Mouse (Mus musculus): ENCODE results near the gene Cyp2d11.
"Not testable (repeated sequence)": the region's sequence is repeated elsewhere in the genome, so short reads cannot be mapped to it uniquely, and the experiment has no call there.

Cyp2d11 gene

DNA sequence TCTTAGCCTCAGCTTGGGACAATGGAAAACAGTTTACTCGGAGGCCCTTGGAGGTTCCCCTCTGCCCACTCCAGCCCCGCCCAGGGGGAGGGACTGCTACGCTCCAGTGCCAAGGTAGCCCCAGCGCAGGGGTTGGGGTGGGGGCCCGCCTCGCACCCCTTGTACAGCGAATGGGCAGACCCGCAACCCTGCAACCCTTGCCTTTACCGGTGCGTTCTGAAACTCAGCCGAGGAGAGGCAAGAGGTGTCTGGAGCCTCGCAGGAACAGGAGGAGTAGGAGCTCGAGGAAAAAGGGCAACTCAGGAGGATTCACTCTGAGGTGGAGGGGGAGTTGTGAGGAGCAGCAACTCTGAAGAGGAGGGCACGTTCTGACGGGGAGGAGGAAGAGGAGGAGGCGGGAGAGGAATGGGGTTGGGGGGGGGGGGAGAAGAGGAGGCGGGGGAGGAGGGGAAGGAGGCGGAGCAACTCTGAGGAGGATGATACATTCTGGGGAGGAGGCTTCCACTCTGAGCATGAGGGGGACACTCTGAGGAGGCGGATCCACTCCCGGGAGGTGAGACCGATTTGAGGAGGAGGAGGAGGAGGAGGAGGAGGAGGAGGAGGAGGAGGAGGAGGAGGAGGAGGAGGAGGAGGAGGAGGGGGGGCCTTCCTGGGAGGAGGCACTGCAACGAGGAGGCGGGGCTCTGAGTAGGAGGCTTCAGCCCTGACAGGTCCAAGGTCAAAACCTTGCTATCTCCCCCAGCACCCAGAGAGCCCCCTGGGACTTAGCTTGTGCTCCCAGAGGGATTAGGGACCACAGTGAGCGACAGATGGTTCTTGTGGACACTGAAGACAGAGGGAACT is 13.7 kb downstream of the Cyp2d11 start, which contains the start of gene Cyp2d22:
TSS of gene Cyp2d22 (minus strand) at position 390 of the 843 bp plus-strand sequence.
- DNase-seq = peak; percentile 36 to 39

DNA sequence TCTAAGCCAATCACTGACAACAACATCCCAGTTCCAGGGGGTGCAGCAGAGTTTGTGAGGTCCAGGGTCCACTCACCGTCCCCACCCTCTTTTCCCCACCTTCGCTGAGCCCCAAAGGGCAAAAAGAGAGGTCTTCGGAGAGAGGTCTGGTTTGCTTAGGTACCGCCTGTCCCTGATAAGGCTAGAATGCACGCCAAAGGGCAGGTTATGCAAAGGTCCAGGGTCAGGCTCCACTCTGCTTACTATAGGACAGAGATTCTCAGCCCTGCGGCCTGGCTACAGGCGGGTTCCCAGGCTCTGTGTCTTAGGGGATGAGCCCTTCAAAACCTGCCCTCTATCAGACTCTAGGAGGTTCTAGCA is 14.3 kb downstream of the Cyp2d11 start:
- no peak for DNase-seq

DNA sequence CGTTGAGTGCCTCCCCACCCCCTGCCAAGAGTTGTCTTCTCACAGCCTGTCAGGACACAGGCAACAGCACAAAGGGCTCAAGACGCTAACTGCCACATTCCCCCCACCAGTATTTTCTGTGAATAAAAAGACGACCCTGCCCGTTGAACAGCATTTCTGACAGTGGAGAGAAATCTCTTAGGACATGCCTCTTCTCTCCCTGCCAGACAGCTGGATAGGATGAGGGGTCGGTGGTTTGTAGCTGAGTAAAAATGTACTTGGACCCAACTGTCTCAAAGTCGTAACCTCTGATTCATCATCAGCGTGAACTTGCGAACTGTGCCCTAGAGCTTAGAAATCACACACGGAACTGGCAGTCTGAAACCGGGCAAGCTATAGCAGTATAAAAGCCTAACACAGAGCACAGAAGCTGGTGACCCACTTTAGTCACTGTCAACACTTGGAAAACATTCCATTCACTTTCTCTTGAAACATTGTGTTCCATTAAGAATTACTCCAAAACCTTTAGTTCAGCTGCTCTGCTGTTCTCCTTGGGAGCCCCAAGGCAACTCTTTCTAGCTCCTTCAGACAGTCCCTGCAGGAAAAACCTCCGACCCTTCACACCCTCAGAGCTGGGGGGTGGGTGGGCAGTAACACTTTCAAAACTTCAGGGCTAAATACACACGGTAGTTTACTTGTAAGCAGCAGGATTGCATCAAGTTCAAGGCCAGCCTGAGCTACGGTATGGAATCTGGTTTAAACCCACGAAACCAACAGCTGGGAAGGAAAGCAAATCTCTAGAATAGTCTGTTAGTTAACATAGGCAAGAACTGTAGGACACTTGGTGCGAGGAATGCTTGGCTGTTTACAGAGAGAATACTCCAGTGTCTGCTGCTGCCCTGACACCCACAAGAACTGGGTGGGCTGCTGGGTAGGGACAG is 15.3 kb downstream of the Cyp2d11 start:
- DNase-seq = no peak

DNA sequence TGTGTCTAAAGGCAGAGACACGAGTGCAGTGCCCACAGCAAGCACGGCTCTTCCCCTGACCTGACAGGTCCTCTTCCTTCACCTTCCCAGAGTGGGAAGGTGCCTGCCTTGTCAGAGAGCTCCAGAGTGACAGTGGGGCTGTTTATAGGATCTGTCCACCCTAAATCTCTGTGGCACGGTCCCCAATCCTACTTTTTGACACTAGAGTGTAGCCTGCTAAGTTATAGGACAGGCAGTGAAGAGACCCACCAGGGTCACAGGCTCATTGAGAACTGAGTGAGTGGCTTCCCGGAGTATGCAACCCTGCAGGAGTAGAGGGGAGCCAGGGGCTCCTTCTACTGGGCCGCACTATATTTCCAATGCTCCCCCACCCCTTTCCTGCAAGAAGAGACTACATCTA is 16.1 kb downstream of the Cyp2d11 start:
- DNase-seq = no peak

GRCm38 (mm10) chr15:82376393-82377138 is 17.3 kb downstream of the Cyp2d11 start:
- no peak for DNase-seq

GRCm38 (mm10) chr15:82375855-82376254 is 18.0 kb downstream of the Cyp2d11 start:
- DNase-seq = no peak

DNA sequence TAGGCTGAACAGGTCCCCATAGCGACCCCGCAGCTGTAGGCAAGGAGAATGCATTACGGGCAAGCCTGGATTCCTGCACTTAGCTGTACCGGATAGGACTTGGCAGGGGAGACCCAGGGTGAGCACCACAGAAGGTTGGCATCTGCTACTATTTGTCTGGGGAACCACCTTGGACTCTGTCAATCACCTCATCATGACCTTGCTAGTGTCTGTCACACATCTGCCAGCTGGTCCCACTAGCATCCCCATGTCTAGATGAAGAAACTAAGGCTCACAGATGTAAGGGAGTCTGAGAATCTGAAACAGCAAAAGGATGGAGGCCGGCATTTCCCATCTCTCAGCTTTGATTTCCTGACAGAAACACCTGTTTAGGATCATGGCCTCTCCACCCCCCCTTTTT is 19.4 kb downstream of the Cyp2d11 start:
- DNase-seq = no peak

DNA sequence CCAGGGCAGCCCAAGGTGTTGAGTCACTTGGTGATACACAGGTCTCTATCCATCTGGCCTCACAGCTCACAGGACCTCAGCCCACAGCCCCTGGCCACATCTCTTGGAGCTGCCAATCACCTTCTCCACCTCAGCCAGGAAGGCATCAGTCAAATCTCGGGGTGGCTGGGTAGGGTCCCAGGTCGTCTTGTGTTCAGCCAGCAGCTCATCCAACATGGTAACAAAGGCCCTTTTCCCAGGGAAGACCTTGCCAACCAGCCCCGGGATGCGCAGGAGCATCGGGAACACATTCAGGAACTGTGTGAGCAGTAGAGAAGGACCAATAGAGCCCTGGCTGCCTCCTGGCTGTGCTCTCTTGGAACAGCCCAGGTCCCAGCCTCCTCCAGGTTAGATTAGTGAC is 20.8 kb downstream of the Cyp2d11 start:
- DNase-seq = no peak

DNA sequence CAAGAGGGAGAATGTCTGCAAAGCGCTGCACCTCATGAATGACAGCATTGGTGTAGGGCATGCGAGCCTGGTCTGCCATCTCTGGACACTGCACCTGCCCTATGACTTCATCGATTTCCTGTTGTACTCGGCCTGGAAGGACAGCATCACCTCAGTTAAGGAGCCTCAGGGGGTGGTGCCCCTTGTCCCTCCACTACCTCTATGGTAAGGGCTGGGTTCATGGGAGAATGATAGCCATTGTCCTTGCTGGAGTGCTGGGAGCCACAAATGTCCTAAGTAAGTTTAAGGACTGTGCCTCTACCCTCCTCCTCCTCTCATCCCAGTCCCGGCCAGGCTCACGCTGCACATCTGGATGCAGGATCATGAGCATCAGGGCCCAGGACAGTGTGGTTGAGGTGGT is 21.4 kb downstream of the Cyp2d11 start:
- no peak for DNase-seq

DNA sequence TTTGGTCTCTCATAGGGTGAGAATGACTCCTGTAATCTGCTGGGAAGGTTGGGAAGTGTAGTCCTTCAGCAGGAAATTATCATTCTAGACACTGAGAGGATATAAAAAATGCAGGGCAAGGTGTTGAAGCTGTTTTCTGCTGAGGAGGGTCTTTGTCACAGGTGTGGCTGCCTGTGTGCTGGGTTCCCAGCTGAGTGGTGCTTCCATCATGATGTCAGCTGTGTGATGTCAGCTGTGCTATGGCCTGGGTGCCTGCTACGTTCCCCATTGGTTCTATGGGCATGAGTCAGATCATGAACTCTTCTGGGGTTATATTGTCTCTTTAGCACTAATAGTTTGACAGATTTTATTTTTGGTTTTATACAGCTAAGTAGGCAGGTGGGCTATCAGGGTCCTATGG is 25.0 kb downstream of the Cyp2d11 start:
- no peak for DNase-seq

- DNase-seq = no peak
Measured at GRCm38 (mm10) chr15:82368146-82368545, 25.7 kb downstream of the Cyp2d11 start.

- not testable (repeated sequence) for DNase-seq
Measured at GRCm38 (mm10) chr15:82364561-82364960, 29.3 kb downstream of the Cyp2d11 start.

DNA sequence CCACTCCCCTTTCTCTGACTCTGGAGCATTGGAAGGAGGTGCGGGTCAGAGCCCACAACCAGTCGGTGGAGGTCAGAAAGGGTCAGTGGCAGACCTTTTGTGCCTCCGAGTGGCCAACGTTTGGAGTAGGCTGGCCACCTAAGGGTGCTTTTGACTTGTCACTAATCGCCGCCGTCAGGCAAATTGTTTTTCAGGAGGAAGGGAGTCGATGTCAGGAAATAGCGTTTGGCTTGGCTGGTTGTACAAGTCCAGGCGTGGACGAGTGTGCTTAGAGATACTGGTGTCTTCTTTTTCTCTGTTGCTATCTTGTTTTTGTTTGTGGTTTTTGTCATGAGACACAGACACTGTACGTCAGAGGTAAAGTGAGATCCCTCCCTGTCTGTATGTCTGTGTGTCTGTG is 30.0 kb downstream of the Cyp2d11 start:
- not testable (repeated sequence) for DNase-seq

DNA sequence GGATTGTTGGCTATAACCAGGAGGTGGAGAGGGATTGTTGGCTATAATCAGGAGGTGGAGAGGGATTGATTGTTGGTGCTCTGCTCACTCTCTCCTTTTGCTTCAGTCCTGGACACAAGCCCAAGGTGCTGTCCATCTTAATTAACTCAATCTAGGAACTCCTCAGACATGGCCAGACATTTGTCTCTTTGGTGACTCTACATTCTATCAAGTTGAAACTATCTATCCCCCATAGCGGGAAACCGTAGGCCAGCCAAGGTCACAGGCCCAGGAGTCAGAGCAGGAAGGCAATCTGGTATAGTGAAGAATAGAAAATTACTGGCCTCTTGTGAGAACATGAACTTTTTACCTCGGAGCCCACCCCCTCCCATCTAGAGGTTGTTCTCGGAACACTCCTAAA is 31.6 kb downstream of the Cyp2d11 start:
- no peak for DNase-seq

- DNase-seq = no peak
Measured at GRCm38 (mm10) chr15:82361459-82362018, 32.3 kb downstream of the Cyp2d11 start.

GRCm38 (mm10) chr15:82358431-82359260 is 35.2 kb downstream of the Cyp2d11 start:
- DNase-seq = no peak

- DNase-seq = peak; percentile 99 to 100
Measured at GRCm38 (mm10) chr15:82354126-82354945, 39.5 kb downstream of the Cyp2d11 start, which contains the start of gene Ndufa6. Gene Ndufa6, minus strand, starts transcription at chr15:82354322.

DNA sequence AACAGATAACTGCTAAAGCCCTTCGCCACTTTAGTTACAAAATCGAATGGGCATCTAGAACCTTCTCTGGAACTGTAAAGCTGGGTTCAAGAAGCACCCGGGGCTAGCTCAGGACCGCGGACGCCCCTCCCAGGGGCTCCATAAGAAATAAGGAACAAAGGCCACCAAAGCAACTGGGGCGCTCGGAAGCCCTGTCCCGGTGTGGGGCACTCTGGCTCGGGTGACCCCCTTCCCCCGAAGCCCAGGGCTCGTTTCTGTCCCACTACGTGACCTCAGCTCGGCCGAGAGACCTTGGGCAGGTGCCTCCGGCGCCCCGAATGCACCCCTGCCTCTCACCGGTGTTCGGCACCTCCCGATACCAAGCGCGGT is 40.1 kb downstream of the Cyp2d11 start:
- no peak for DNase-seq

DNA sequence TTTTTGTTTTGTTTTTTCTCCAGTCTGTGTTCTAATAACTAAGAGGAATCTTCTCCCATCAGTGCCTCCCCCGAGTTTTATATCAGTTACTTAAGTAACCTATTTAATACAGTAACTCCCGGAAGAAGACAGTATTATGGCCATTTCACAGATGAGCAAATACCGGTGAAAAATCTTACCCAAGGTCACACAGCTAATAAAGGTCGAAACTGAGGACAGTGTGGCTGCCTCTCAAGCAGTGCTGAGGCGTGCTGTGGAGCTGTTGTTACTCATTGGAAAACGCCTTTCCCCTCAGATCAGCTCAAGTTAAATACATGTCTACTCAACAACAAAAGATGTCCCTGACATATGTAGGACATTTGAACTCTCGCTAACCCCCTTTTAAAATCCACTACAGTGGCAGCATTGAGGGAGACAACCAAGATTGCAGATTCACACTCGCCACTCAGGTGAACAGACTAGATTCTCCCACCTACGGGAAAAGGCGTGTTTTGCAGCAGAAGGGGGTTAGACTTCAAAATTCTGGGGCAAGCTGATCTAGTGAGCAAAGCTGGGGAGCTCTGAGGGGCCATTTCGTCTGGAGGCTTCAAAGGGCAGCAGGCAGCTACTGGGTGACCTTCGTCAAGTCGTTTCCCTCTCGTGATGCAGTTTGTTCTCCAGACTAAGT is 40.6 kb downstream of the Cyp2d11 start:
- no peak for DNase-seq

DNA sequence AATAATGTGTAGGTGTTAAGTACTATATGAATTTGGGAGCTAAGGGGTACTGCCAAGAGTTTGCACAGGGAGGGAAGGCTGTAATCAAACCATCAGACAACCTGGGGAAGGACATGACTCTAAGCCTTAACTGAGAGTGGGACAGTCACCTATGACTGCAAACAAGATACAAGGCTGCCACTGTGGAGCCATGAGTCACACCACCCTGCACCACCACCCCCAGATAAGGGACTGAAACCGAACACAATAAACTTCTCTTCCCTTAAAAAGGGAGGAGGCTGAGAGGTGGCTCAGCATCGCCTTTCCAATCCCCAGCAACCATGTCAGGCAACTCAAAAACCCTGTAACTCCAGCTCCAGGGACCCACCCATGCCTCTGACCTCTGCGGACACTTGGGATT is 42.3 kb downstream of the Cyp2d11 start:
- DNase-seq = no peak
